Mouse (Mus musculus): ENCODE measurements at regions not wholly inside any gene's neighbourhood (a gene's known extent, or its start where the extent isn't known, plus 50 kb on each side); places are given as distances from the start of the nearest gene placed in this dataset.

- no peak for DNase-seq (ENCODE audit: low spot score in 2 of 2)
Observed at GRCm38 (mm10) chr1:15155046-15155445, 938.1 kb downstream of the 4930444P10Rik start.

GRCm38 (mm10) chr1:15153952-15154351 is 939.2 kb downstream of the 4930444P10Rik start:
- DNase-seq (ENCODE audit: low spot score in 2 of 2): no peak

GRCm38 (mm10) chr1:15143922-15144591 is 949.1 kb downstream of the 4930444P10Rik start:
- no peak for DNase-seq (ENCODE audit: low spot score in 2 of 2)

- no peak for DNase-seq (ENCODE audit: low spot score in 2 of 2)
Observed at GRCm38 (mm10) chr1:15118462-15118861, 974.7 kb downstream of the 4930444P10Rik start.

GRCm38 (mm10) chr1:15111420-15111819 is 981.7 kb downstream of the 4930444P10Rik start:
- DNase-seq (ENCODE audit: low spot score in 2 of 2): no peak

GRCm38 (mm10) chr1:15070331-15070730 is 1022.8 kb downstream of the 4930444P10Rik start:
- DNase-seq (ENCODE audit: low spot score in 2 of 2): no peak

- DNase-seq (ENCODE audit: low spot score in 2 of 2): no peak
Observed at GRCm38 (mm10) chr1:15034047-15034446, 1059.1 kb downstream of the 4930444P10Rik start.

- no peak for DNase-seq (ENCODE audit: low spot score in 2 of 2)
Observed at GRCm38 (mm10) chr1:15018460-15018779, 1074.7 kb downstream of the 4930444P10Rik start.

- DNase-seq (ENCODE audit: low spot score in 2 of 2): no peak
Observed at GRCm38 (mm10) chr1:15017689-15018459, 1075.3 kb downstream of the 4930444P10Rik start.

- no peak for DNase-seq (ENCODE audit: low spot score in 2 of 2)
Observed at GRCm38 (mm10) chr1:15007663-15008344, 1085.3 kb downstream of the 4930444P10Rik start.

GRCm38 (mm10) chr1:14995348-14995747 is 1097.8 kb downstream of the 4930444P10Rik start:
- DNase-seq (ENCODE audit: low spot score in 2 of 2): no peak

- peak; percentile 8 to 36 for DNase-seq (ENCODE audit: low spot score in 2 of 2)
Observed at GRCm38 (mm10) chr1:14980093-14980711, 1112.9 kb downstream of the 4930444P10Rik start.
